Mouse (Mus musculus) hindbrain, embryonic 13.5 days (tissue): ENCODE measurements at regions not wholly inside any gene's neighbourhood (a gene's known extent, or its start where the extent isn't known, plus 50 kb on each side); places are given as distances from the start of the nearest gene placed in this dataset.

Experiments
- ATAC-seq: fragments of 200-750 bp; cut with Nextera tagmentation; 2 replicates; pipeline ENCODE4 v1.8.0; 2017; ENCODE audit warnings: moderate TSS enrichment; ENCODE audit not compliant: low FRiP score
- H3K27ac ChIP-seq: fragments of 300-500 bp; sonication (generic); 2 replicates; pipeline ENCODE4 v1.5.1; 2015; ENCODE audit warnings: inconsistent platforms, mild to moderate bottlenecking, moderate library complexity
- H3K27me3 ChIP-seq: fragments of 300-500 bp; sonication (generic); 2 replicates; pipeline ENCODE4 v1.6.1; 2015; ENCODE audit warnings: mild to moderate bottlenecking, inconsistent platforms
- H3K36me3 ChIP-seq: fragments of 300-500 bp; sonication (generic); 2 replicates; pipeline ENCODE4 v1.6.1; 2015; ENCODE audit warnings: mild to moderate bottlenecking, inconsistent platforms
- H3K4me1 ChIP-seq: fragments of 300-500 bp; sonication (generic); replicated peaks from 2 replicates; pipeline ENCODE4 v1.6.1; 2015; ENCODE audit warnings: inconsistent platforms
- H3K4me2 ChIP-seq: fragments of 300-500 bp; sonication (generic); 2 replicates; pipeline ENCODE4 v1.6.1; 2015; ENCODE audit warnings: inconsistent platforms, mild to moderate bottlenecking, moderate library complexity
- H3K4me3 ChIP-seq: fragments of 300-500 bp; sonication (generic); 2 replicates; pipeline ENCODE4 v1.5.1; 2015; ENCODE audit warnings: mild to moderate bottlenecking, inconsistent platforms
- H3K9ac ChIP-seq: fragments of 300-500 bp; sonication (generic); 2 replicates; pipeline ENCODE4 v1.6.1; 2015; ENCODE audit warnings: mild to moderate bottlenecking, inconsistent platforms
- H3K9me3 ChIP-seq: fragments of 300-500 bp; sonication (generic); 2 replicates; pipeline ENCODE4 v1.6.1; 2016; ENCODE audit warnings: inconsistent platforms
- WGBS: fragments of 180-500 bp; shearing (Covaris S2); methylation state at CpG from one replicate; pipeline ENCODE4 v1.1.7; 2015; 5-methylcytosine and 5-hydroxymethylcytosine counted together

DNA sequence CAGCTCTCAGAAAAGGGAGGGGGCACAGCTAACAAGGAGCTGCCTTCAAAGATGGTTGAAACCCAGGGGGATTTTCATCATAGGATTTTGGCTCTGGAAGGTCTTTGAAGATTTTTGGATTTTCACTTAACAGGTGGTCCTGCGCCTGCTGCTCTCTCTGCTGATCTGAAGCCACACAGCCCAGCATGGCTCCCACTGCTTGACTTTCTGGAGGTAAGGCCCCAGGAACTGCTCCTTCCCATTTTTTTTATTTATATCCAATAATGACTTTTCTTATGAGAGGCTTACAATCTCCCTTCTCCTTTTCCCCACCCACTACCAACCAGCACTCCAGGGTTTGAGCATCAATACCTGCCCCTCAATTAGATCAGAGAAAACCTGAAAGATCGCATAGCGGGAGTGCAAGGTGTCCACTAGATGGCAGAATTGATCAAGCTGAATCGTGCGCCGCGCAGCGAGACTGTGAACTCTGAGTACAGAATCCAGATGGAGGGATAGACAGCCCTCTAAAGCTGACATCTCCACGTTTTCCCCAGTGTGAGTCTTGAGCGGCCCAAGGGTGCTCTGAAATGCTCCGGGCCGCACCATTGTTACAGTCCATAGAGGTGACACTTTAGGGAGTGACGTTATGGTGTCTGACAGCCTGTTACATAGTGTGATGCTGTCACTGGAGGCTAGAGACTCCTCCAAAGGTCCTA is 194.6 kb upstream of the Ednrb start:
- no peak overlapping the region for H3K27ac ChIP-seq

DNA sequence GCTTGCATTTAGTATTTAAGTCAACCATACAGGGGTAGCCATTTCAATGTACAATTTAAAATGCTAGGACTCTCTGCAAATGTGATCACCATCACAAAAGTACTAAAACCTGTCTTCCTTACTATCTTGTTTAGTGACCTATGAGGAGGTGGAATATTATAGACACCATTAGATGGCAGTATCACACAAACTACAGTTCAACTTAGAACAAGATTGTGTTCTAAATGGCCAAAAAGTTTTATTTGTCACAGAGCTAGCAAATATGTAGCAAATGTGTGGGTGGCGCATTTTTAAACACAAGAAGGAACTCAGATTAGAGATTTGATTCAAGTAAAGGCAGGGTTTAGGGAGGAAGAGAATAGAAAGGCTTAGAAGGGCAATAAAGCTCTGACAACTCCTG is 189.4 kb upstream of the Ednrb start:
- H3K4me3 ChIP-seq, result no peak overlapping the region
- H3K9ac ChIP-seq, result no peak overlapping the region
- H3K36me3 ChIP-seq, result no peaks in the 10 kb centered on the region
- peaks cover 21% of the 10 kb centered on the region for H3K4me1 ChIP-seq
- H3K27me3 ChIP-seq, result peaks cover 3% of the 10 kb centered on the region; the same call in 1 of the 2 replicates
- WGBS, result 45% methylated on average over 1 of the region's 1 CpGs
- no peak for ATAC-seq
- H3K9me3 ChIP-seq, result no peaks in the 10 kb centered on the region
- H3K4me2 ChIP-seq, result no peak overlapping the region
- H3K27ac ChIP-seq, result no peak overlapping the region

More for the DNA sequence above, 194.6 kb upstream of the Ednrb start:
- Histone ChIP-seq H3K36me3 (no peaks in the 10 kb centered on the region), H3K27me3 (peaks cover 3% of the 10 kb centered on the region; the same call in 1 of the 2 replicates), H3K4me1 (peaks cover 7% of the 10 kb centered on the region; the same call in 1 of the 2 replicates), H3K9ac (no peak overlapping the region), H3K9me3 (no peaks in the 10 kb centered on the region), H3K4me2 (peak overlapping the region; percentile 37), H3K4me3 (no peak overlapping the region)
- WGBS, result 11% methylated on average over 13 of the region's 13 CpGs
- peak; percentile 74 for ATAC-seq

DNA sequence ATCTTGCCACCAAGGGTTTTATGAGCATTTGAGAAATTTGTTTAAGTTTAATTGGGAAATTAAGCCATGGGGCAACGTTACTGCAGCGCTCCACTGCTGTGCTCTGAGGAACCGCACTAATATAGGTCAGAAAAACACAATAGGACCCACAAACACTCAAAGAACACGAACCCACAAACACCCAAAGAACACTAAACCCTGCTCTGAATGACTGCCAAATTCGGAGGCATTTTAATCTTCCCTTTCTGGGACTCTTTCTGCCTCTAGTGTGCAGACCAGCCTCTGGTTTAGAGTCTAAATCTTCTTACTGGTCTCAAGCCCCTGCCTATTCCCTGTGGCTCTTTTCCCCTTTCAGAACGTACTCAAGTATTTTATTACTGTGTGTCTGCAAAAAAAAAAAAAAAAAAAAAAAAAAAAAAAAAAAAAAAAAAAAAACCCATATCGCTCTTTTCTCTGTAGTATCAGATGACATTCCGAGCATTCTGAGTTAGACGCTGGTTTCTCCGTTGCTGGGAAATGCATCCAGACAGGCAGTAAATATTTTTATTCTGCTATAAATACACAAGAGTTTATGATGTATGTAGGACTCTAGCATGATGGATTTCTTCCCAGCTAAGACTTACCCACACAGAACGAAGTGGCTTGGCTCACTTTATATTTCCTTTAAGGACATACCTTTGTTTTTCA is 186.7 kb upstream of the Ednrb start:
- ATAC-seq, result no peak
- Histone ChIP-seq H3K4me2 (no peak overlapping the region), H3K27ac (no peak overlapping the region), H3K9me3 (no peaks in the 10 kb centered on the region), H3K27me3 (peaks cover 5% of the 10 kb centered on the region; the same call in 1 of the 2 replicates), H3K36me3 (no peaks in the 10 kb centered on the region), H3K9ac (no peak overlapping the region), H3K4me1 (peaks cover 25% of the 10 kb centered on the region), H3K4me3 (no peak overlapping the region)
- WGBS, result 48% methylated on average over 11 of the region's 11 CpGs

DNA sequence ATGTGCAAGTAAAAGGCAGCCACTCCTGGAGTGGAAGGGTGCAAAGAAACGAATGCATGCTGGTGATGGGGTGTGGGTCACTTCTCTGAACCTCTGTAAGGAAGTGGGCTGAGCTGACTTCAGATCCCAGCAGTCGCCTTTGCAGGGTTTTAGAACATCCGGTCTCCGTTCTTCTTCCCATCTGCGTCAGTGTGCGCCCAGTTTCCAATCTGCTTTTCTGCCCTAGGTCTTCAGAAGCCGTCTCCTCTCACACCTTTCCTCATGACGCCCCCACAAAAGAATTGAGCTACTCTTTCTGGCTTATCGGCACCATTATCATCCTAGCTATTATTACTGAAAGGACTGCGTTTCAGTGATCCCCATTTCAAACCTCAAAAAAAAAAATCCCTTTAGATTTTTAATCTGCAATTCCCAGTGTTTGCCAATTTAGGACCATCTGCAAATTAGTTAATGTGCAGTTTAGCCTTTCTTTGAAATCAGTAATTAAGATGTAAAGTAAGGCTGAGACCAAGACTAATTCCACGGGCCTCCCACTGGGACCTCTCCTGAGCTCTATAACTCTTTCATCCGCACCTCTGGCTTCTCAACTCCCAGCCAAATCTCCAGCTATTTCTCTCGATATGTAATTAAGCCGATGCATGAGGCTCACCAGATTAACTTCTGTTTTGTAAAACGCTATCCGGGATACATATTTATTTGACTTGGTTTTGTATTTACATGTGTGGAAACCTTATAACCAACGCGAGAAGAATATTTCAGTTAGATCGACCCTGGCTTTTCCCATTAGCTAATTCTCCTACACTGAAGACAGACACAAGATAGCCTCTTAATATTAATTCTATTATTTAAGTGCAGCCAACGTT is 185.7 kb upstream of the Ednrb start:
- 28% methylated on average over 20 of the region's 20 CpGs for WGBS

DNA sequence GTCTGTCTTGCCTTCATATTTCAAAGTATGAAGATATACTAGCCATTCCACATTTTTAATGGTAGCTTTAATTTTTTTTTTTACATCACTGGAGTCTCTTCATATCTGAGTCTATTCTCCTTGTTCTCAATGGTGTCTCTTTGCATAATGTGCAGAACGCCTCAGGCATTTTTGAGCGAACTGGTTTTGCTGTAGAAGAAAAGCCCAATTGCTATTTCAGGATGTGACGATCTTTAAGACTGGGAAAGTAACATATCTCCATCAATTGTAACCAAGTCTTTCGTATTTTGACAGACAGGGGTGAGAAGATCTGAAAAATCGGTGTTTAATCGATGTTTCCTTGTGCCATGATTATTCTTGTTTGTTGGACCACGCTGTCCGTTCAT is 183.7 kb upstream of the Ednrb start:
- H3K9ac ChIP-seq, result no peak overlapping the region

More for the DNA sequence above, 185.7 kb upstream of the Ednrb start:
- Histone ChIP-seq H3K9ac (no peak overlapping the region), H3K27me3 (peaks cover 5% of the 10 kb centered on the region; the same call in 1 of the 2 replicates), H3K27ac (no peak overlapping the region), H3K9me3 (no peaks in the 10 kb centered on the region), H3K4me3 (no peak overlapping the region), H3K4me2 (peak overlapping the region; percentile 21; the same call in 1 of the 2 replicates), H3K4me1 (peaks cover 21% of the 10 kb centered on the region), H3K36me3 (no peaks in the 10 kb centered on the region)
- no peak for ATAC-seq

DNA sequence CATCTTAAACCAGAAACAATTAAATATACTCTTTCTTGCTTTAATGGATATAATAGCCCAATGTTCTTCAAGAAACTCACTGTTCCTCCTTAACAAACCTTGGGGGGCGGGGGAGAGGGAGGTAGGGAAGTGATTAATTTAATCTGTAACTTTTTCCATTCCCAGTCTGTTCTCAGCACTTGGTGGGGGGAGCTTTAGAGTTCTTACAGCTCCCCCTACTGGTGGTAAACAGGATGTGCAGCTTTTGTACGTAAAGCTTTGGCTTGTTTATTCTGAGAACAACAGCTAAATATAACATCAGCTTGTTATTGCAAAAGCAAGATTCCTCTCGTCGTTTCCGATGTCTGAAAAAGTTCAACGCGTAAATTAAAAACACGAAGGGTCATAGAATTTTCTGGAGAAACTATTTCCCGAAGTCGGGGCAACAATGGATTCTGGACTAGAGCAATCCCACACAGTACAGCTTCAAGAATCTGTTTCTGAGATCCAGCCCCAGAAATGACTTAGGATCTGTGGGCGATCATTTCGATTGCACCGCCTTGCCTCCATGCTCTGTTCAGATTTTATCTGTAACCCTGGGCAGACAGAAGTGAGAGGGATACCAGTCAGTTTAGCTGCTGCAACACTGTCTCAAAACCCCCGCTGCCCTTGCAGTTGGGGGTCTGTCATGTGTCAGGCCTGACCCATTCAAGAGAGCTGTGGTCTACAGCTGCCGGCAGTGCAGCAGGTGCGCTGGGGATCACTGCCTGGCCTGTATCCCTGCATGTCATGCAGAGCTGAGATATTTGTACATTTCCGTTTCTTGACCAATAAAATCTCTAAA is 183.1 kb upstream of the Ednrb start:
- WGBS, result 19% methylated on average over 17 of the region's 17 CpGs
- peak overlapping the region; percentile 44; the same call in 1 of the 2 replicates for H3K27ac ChIP-seq

More for the DNA sequence above, 183.7 kb upstream of the Ednrb start:
- 76% methylated on average over 8 of the region's 8 CpGs for WGBS
- Histone ChIP-seq H3K4me2 (no peak overlapping the region), H3K27ac (no peak overlapping the region), H3K4me3 (no peak overlapping the region), H3K4me1 (peaks cover 20% of the 10 kb centered on the region), H3K36me3 (no peaks in the 10 kb centered on the region), H3K9me3 (no peaks in the 10 kb centered on the region), H3K27me3 (peaks cover 5% of the 10 kb centered on the region; the same call in 1 of the 2 replicates)
- ATAC-seq, result no peak

DNA sequence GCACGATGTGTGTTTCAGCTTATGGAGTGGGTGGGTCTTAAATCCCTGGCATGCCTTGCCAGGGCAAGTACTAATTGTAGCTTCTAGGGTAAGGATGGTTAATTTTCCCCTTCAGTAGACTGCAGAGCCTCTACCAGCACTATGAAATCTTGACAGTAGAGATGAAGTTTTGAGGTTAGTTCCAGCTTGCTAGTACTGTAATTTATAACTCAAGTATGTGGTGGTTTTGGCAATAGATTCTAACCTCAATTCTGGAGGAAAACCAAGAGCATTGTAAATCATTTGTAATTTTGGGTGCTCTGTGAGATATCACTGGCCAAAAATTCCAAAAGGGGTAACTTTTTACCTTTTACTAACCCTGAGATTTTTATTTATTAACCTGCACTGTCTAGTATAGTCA is 164.3 kb upstream of the Ednrb start:
- no peak overlapping the region for H3K4me2 ChIP-seq
- no peaks in the 10 kb centered on the region for H3K9me3 ChIP-seq
- no peaks in the 10 kb centered on the region for H3K36me3 ChIP-seq
- H3K4me3 ChIP-seq, result no peak overlapping the region
- no peak for ATAC-seq
- WGBS, result 93% methylated on average over 1 of the region's 1 CpGs
- no peak overlapping the region for H3K9ac ChIP-seq
- no peaks in the 10 kb centered on the region for H3K4me1 ChIP-seq
- no peak overlapping the region for H3K27ac ChIP-seq
- H3K27me3 ChIP-seq, result no peaks in the 10 kb centered on the region

More for the DNA sequence above, 183.1 kb upstream of the Ednrb start:
- Histone ChIP-seq H3K27me3 (peaks cover 5% of the 10 kb centered on the region; the same call in 1 of the 2 replicates), H3K4me1 (peaks cover 20% of the 10 kb centered on the region), H3K9me3 (no peaks in the 10 kb centered on the region), H3K9ac (0 out of 2 replicates have a peak overlapping the region, but pooled peaks have one; percentile 13), H3K4me3 (no peak overlapping the region), H3K36me3 (no peaks in the 10 kb centered on the region), H3K4me2 (peak overlapping the region; percentile 31)
- ATAC-seq, result peak; percentile 80

DNA sequence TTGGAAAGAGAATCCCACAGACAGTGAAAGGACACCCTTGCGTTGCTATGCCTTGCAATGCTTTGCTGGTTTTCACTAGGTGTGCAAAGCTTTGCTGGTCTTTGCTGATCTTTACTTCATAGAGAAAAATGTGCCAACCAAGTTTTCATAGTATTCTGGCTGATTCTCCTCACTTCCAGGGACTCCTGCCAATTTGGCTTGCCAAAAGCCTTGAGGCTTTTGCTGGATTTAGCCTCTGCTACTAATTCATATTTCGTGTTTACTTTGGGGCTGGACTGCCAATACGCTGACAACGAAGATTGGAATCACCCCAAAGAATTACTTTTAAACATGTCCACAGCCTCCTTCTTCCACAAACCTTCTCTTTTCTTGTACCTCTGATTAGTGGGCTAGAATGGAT is 162.2 kb upstream of the Ednrb start:
- H3K27me3 ChIP-seq, result no peaks in the 10 kb centered on the region
- no peak overlapping the region for H3K9ac ChIP-seq
- no peaks in the 10 kb centered on the region for H3K9me3 ChIP-seq
- H3K4me1 ChIP-seq, result no peaks in the 10 kb centered on the region
- 86% methylated on average over 4 of the region's 4 CpGs for WGBS
- H3K4me2 ChIP-seq, result no peak overlapping the region
- no peak for ATAC-seq
- H3K36me3 ChIP-seq, result no peaks in the 10 kb centered on the region
- H3K4me3 ChIP-seq, result no peak overlapping the region
- H3K27ac ChIP-seq, result no peak overlapping the region

DNA sequence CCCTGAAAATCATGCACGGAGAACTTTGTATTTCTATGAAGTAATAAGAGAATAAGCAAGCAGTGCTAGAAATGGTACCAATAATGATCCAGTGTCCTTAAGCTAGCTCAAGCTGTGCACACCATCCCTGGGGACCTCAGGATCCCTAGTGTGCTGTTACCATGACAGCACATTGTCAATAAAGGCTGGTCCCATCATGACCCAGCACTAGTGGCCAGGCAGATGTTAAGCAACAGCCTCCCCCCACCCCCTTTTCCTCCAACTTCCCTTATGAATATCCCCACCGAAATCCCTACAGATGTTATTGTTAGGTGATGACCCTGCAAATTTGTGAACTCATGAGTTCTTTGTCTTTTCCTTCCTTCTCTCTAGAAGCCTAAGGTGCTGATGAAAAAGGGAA is 160.9 kb upstream of the Ednrb start:
- no peak overlapping the region for H3K4me3 ChIP-seq
- ATAC-seq, result no peak
- no peak overlapping the region for H3K27ac ChIP-seq
- H3K27me3 ChIP-seq, result no peaks in the 10 kb centered on the region
- H3K36me3 ChIP-seq, result no peaks in the 10 kb centered on the region
- no peaks in the 10 kb centered on the region for H3K9me3 ChIP-seq
- no peaks in the 10 kb centered on the region for H3K4me1 ChIP-seq
- no peak overlapping the region for H3K9ac ChIP-seq
- H3K4me2 ChIP-seq, result no peak overlapping the region
- WGBS, result 77% methylated on average over 2 of the region's 2 CpGs

DNA sequence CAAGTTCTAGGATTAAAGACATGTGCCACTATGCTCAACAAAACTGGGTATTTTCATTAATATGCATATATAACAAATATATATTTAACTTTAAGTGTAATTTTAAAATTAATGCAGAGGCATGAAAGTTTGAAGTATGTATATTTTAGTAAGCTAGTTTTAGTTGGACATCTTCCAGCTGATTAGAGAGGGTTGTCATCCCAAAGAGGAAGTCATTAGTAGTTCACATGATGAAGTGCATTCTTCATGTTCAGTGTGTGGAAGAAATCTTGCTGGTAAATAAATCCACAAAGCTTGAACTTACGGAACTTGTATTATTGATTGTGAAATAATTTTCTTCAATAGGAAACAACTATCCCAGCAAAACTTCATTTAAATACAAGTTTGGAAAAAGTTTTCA is 158.2 kb upstream of the Ednrb start:
- Histone ChIP-seq H3K9me3 (no peaks in the 10 kb centered on the region), H3K27me3 (no peaks in the 10 kb centered on the region), H3K4me1 (no peaks in the 10 kb centered on the region), H3K9ac (no peak overlapping the region), H3K4me2 (no peak overlapping the region), H3K4me3 (no peak overlapping the region), H3K36me3 (no peaks in the 10 kb centered on the region), H3K27ac (no peak overlapping the region)
- ATAC-seq, result no peak
- 67% methylated on average over 1 of the region's 1 CpGs for WGBS

DNA sequence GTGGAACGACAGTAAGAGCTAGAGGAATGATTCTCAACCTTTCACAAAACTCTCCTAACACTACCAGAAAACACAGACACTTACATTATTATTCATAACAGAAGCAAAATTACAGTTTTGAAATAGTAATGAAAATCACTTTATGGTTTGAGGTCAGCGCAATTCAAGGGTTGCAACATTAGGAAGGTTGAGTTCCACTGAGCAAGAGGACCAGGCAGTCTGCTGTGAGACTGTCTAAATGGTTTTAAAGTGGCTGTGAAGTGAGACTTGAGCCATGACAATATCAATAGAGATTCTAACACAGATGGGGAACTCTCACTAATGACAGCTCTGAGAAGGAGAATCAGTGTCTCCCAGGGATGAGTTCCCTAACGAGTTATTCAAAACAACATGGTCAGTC is 146.2 kb upstream of the Ednrb start:
- Histone ChIP-seq H3K9ac (no peak overlapping the region), H3K36me3 (no peaks in the 10 kb centered on the region), H3K4me3 (no peak overlapping the region), H3K27me3 (no peaks in the 10 kb centered on the region), H3K4me1 (no peaks in the 10 kb centered on the region), H3K27ac (no peak overlapping the region), H3K9me3 (no peaks in the 10 kb centered on the region), H3K4me2 (no peak overlapping the region)
- WGBS, result 77% methylated on average over 3 of the region's 3 CpGs
- ATAC-seq, result no peak
